Mouse (Mus musculus) thymus, adult 2 months (tissue): ENCODE data around the gene Fsd2. TPM values are rescaled to one million over a fixed set of nuclear protein-coding genes. Genes with fewer than 3 reads are reported as not detected.
A peak's percentile ranks its signal among the peaks of the same experiment; 100 is the strongest.

ENCODE experiments used
- DNase-seq: peaks from one replicate; pipeline ENCODE4 v3.0.0; 2021
- H3K27ac ChIP-seq: fragments of 200-500 bp; 2 replicates; pipeline ENCODE4 v1.5.1; 2012; ENCODE audit warnings: low read length, control low read depth; ENCODE audit not compliant: control insufficient read depth, insufficient read depth
- H3K27me3 ChIP-seq: fragments of 200-500 bp; 2 replicates; pipeline ENCODE4 v1.6.1; 2012; ENCODE audit warnings: mild to moderate bottlenecking, low read length, moderate library complexity, mixed read lengths; ENCODE audit not compliant: control insufficient read depth, insufficient read depth
- H3K36me3 ChIP-seq: fragments of 200-500 bp; 2 replicates; pipeline ENCODE4 v1.6.1; 2012; ENCODE audit warnings: mild to moderate bottlenecking, low read length, moderate library complexity; ENCODE audit not compliant: control insufficient read depth, insufficient read depth
- H3K4me1 ChIP-seq: fragments of 200-500 bp; replicated peaks from 2 replicates; pipeline ENCODE4 v1.6.1; 2012; ENCODE audit warnings: low read length; ENCODE audit not compliant: control insufficient read depth, insufficient read depth
- H3K4me3 ChIP-seq: fragments of 200-500 bp; 2 replicates; pipeline ENCODE4 v1.5.1; 2012; ENCODE audit warnings: mild to moderate bottlenecking, low read length, control low read depth, moderate library complexity; ENCODE audit not compliant: control insufficient read depth, insufficient read depth
- CTCF ChIP-seq: fragments of 200-500 bp; IDR thresholded peaks from 2 replicates; pipeline ENCODE4 v1.5.1; 2012; ENCODE audit warnings: mild to moderate bottlenecking, control low read depth, low read length, moderate library complexity, borderline replicate concordance; ENCODE audit not compliant: control insufficient read depth, poor library complexity, insufficient read depth; ENCODE audit errors: extremely low read depth
- POLR2A ChIP-seq: fragments of 200-500 bp; IDR thresholded peaks from 2 replicates; pipeline ENCODE4 v1.6.1; 2012; ENCODE audit warnings: mild to moderate bottlenecking, low read length, control low read depth, moderate library complexity; ENCODE audit not compliant: control insufficient read depth, poor library complexity, insufficient read depth; ENCODE audit errors: extremely low read depth
- WGBS: fragments of 180-500 bp; shearing (Covaris S2); methylation state at CpG from one replicate; pipeline ENCODE4 v1.1.7; 2018; 5-methylcytosine and 5-hydroxymethylcytosine counted together
- polyA plus RNA-seq: library from polyadenylated mRNA; depleted of rRNA; stranded (reverse); fragments of >200 nt; gene quantifications from 2 replicates; pipeline ENCODE4 v1.2.3, GENCODE M21; 2012

Gene Fsd2
- polyA plus RNA-seq, 1 experiment: 3.2 TPM

GRCm38 (mm10) chr7:81516154-81517030 lies 50.4 kb downstream of the Fsd2 start:
- Histone ChIP-seq H3K27me3 (no peaks in the 10 kb centered on the region; the same call in 1 of the 2 replicates), H3K4me3 (no peak overlapping the region)

DNA sequence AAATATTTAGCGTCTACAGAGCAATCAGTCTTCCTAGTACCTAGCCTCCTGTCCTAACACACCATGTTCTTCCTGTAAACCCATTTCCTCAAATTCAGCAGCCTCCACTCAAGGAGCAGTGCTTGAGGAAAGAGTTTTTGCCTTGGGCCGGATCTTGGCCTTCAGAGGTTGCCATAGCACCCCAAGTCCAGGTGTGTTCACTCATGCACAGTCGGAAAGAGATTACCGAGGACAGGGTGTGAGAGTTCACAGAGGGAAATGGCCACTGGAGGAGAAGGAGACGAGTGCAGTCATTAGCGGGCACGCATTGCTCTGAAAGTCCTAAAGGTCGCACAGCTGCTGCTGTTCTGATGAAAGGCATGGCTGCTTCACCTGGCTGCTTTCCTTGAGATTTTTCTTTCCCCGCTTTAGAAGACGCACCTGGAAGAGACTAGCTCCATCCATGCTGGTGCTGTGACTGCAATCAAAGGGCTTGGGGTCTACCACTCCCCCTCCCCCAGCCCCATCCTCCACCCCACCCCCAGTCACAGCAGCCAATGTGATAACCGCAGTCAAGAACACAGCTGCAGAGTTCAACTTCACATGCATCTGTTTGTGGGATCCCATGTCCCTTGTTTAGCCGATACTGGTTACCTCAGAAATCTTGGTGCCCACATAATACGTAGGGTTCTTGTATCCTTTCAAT lies 51.7 kb downstream of the Fsd2 start:
- Histone ChIP-seq H3K4me1 (peaks cover 7% of the 10 kb centered on the region), H3K27me3 (no peaks in the 10 kb centered on the region; the same call in 1 of the 2 replicates), H3K36me3 (no peaks in the 10 kb centered on the region), H3K27ac (peak overlapping the region; percentile 26; the same call in 1 of the 2 replicates), H3K4me3 (no peak overlapping the region)
- DNase-seq: peak; percentile 14
- no peak for TF ChIP-seq POLR2A
- TF ChIP-seq CTCF: no peak
- 46% methylated on average over 13 of the region's 13 CpGs for WGBS

More at GRCm38 (mm10) chr7:81516154-81517030, 50.4 kb downstream of the Fsd2 start:
- whole genome bisulfite sequencing: 67% methylated on average over 6 of the region's 6 CpGs
- H3K36me3 ChIP-seq: no peaks in the 10 kb centered on the region
- H3K27ac ChIP-seq: no peak overlapping the region
- DNase-seq: peak; percentile 9
- no peak for TF ChIP-seq POLR2A
- no peak for TF ChIP-seq CTCF
- peaks cover 7% of the 10 kb centered on the region for H3K4me1 ChIP-seq

- no peaks in the 10 kb centered on the region for H3K36me3 ChIP-seq
- H3K4me3 ChIP-seq: no peak overlapping the region
- H3K27me3 ChIP-seq: no peaks in the 10 kb centered on the region
- WGBS: 72% methylated on average over 2 of the region's 2 CpGs
- TF ChIP-seq CTCF (no peak), POLR2A (no peak)
- no peaks in the 10 kb centered on the region for H3K4me1 ChIP-seq
- no peak for DNase-seq
- H3K27ac ChIP-seq: no peak overlapping the region
Observed at GRCm38 (mm10) chr7:81501050-81501449, 65.7 kb downstream of the Fsd2 start.

DNA sequence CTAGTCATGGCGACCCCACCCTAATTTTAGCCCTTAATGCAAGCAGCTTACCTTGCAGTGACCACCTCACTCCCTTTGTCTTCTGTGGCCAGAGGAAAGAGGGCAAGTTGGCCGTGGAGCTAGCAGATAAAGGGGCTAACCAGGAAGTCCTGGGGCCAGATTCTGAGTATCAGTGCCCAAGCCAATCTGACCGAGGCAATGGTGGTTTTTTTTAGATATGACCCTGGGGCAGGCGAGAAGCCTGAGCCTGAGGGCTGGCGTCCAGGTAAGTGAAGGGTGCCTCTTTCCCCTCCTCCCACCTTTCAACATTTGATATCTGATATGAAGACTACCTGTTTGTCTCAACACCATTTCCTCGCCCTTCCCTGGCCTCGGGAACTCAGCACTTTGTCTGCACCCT lies 68.6 kb downstream of the Fsd2 start, which contains the start of gene BC048679:
Gene BC048679 (minus strand): TSS at position 101 of the 400 bp plus-strand sequence.
- WGBS: 69% methylated on average over 7 of the region's 7 CpGs
- Histone ChIP-seq H3K4me3 (no peak within 1 kb of the TSS), H3K27ac (no peak within 1 kb of the TSS), H3K27me3 (peaks cover 5% of the 10 kb centered on the region; the same call in 1 of the 2 replicates), H3K36me3 (no peaks in the 10 kb centered on the region), H3K4me1 (no peaks in the 10 kb centered on the region; the same call in 1 of the 2 replicates)
- TF ChIP-seq POLR2A (no peak), CTCF (no peak)
- DNase-seq: no peak

- WGBS: 52% methylated on average over 6 of the region's 6 CpGs
- no peak for DNase-seq
- Histone ChIP-seq H3K36me3 (no peaks in the 10 kb centered on the region), H3K27me3 (peaks cover 5% of the 10 kb centered on the region; the same call in 1 of the 2 replicates), H3K4me1 (no peaks in the 10 kb centered on the region; the same call in 1 of the 2 replicates), H3K27ac (no peak overlapping the region), H3K4me3 (no peak overlapping the region)
- TF ChIP-seq POLR2A (no peak), CTCF (no peak)
Observed at GRCm38 (mm10) chr7:81497171-81497570, 69.6 kb downstream of the Fsd2 start.

DNA sequence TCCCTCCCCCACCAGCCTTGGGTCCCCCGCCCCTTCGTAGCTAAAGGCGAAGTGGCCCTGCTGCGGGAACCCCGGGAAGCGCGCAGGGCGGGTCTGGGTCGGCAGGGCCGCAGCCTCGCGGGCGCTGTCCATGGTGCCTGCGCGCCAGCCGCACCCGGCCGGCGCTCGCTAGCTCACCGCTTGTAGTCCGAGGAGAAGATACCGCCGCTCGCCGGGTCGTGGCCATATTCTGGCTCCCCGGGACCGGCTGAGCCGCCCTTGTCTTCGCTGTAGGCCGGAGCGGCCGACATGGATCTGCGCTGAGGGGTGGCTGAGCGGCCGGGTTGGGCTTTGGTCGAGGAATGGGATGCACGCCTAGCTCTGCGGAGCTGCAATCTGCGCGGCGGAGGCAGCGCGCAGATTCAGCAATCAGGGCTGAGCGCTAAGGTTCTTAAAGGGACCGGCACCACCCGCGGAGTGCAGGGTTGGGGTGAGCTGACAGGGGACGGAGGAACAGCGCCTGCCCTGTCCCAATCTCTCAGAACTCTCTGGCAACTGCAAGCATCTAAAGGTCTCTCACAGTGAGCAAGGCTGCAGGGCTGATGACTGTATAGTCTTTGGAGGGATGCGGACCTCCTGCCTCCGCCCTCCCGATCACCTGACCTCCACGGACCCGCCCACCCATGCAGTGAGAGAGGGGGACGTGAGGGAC lies 73.3 kb downstream of the Fsd2 start, which contains the start of gene Ap3b2:
Gene Ap3b2 (minus strand): TSS at position 595 of the 691 bp plus-strand sequence.
- Histone ChIP-seq H3K4me1 (no peaks in the 10 kb centered on the region; the same call in 1 of the 2 replicates), H3K27ac (no peak within 1 kb of the TSS), H3K36me3 (no peaks in the 10 kb centered on the region), H3K4me3 (no peak within 1 kb of the TSS), H3K27me3 (peaks cover 7% of the 10 kb centered on the region; the same call in 1 of the 2 replicates)
- no peak for TF ChIP-seq CTCF
- TF ChIP-seq POLR2A: no peak
- DNase-seq: peak; percentile 31
- 2% methylated on average over 57 of the region's 57 CpGs for WGBS
